ENCODE assay signal across 12 mouse cellular contexts in the genomic region with DNA sequence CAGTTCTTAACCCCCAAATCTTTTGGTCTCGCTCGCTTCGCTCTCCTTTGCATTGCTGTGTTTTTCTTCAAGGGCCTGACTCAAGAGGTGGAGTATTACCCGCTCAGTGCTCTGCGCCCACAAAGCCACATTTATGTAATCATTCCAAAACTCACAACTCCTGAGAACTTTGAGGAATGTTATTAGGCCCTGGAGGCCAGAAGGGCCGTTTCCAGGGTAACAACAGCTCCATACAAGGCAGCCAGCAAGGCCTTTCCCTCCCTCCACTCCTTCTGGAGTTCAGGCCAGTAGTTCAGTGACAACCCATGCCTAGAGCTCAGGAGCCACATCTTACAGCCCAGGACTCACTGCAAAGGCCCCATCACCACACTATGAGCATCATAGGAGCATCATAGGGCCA.
A peak's percentile ranks its signal among the peaks of the same experiment; 100 is the strongest.
DNase-seq lines count a peak whose midpoint lies in the region; TF ChIP-seq lines count a peak whose summit lies in the region.
"Had no signal": no experiment of that assay in that cellular context is flagged by ENCODE, and none has a peak within 500 bp of the region (broad histone marks: within the 10 kb centered on the region; RNA-seq: fewer than 3 reads in every experiment).

No protein-coding gene starts in this region.

- H3K27ac ChIP-seq in thymus, adult 2 months (ENCODE audit: control insufficient read depth, insufficient read depth, low read length), result no peak overlapping the region
- H3K27ac ChIP-seq: forebrain, embryonic 12.5 days; hindbrain, embryonic 10.5 days had no signal

- intact Hi-C loops in gastrocnemius, postnatal 14 days (cut with DNase I; ENCODE audit: low total_unique reads), result no loop called here

- TF ChIP-seq CTCF in brain, embryonic 14.5 days (IDR thresholded peaks at IDR 0.05; ENCODE audit: borderline replicate concordance, extremely low read depth, insufficient read depth, insufficient read length), result no peak
- TF ChIP-seq CTCF in thymus, adult 2 months (IDR thresholded peaks at IDR 0.05; ENCODE audit: borderline replicate concordance, control insufficient read depth, extremely low read depth, insufficient read depth, low read length, poor library complexity), result no peak

- 95% methylated on average over 6 of the region's 6 CpGs for WGBS in thymus, adult 2 months

- H3K36me3 ChIP-seq in thymus, adult 2 months (ENCODE audit: control insufficient read depth, insufficient read depth, low read length), result no peaks in the 10 kb centered on the region
- H3K36me3 ChIP-seq: forebrain, embryonic 12.5 days; hindbrain, embryonic 10.5 days had no signal

- TF ChIP-seq POLR2A in brain, embryonic 14.5 days (IDR thresholded peaks at IDR 0.05; ENCODE audit: borderline replicate concordance, extremely low read depth, insufficient read depth, insufficient read length, poor library complexity, severe bottlenecking), result no peak
- no peak for TF ChIP-seq POLR2A in thymus, adult 2 months (IDR thresholded peaks at IDR 0.05; ENCODE audit: control insufficient read depth, extremely low read depth, insufficient read depth, low read length, poor library complexity)

- H3K4me1 ChIP-seq in thymus, adult 2 months (replicated peaks; ENCODE audit: control insufficient read depth, insufficient read depth, low read length), result 0 out of 2 replicates have a peak, but pooled peaks cover 1% of the 10 kb centered on the region

- H3K27me3 ChIP-seq in thymus, adult 2 months (ENCODE audit: control insufficient read depth, insufficient read depth, low read length), result no peaks in the 10 kb centered on the region

- H3K4me3 ChIP-seq in thymus, adult 2 months (ENCODE audit: control insufficient read depth, insufficient read depth, low read length), result no peak overlapping the region
- H3K4me3 ChIP-seq: forebrain, embryonic 12.5 days; hindbrain, embryonic 10.5 days had no signal

- DNase-seq in gastrocnemius, adult 18-20 months (ENCODE audit: low spot score), result peak; percentile 28
- no peak for DNase-seq in gastrocnemius, postnatal 14 days
- peak; percentile 28 for DNase-seq in brain, embryonic 14.5 days (ENCODE audit: low read depth)
- DNase-seq in kidney, postnatal 14 days, result peak; percentile 34
- DNase-seq in lung, postnatal 14 days, result peak; percentile 8
- DNase-seq in thymus, adult 2 months, result no peak
- DNase-seq in T-cell, adult 2 months (ENCODE audit: low spot score), result no peak
- no peak for DNase-seq in spleen, adult 18-20 months
- DNase-seq: cerebellum, postnatal 36 days; right cerebral cortex, postnatal 4 days had no signal

Comparison
In these comparisons a context has a peak if more than half of its experiments do, and no peak if none do; other contexts are left out.
1. DNase-seq: peak in gastrocnemius, adult 18-20 months (single experiment), brain, embryonic 14.5 days (single experiment), kidney, postnatal 14 days (single experiment) and lung, postnatal 14 days (single experiment); none in gastrocnemius, postnatal 14 days (single experiment), thymus, adult 2 months (single experiment), T-cell, adult 2 months (single experiment) and spleen, adult 18-20 months (0 of 2).